Mouse (Mus musculus): ENCODE results near the gene Dalrd3. TPM values are rescaled to one million over a fixed set of nuclear protein-coding genes. Genes with fewer than 3 reads are reported as not detected.

Dalrd3 gene
- 10 to 100 TPM; 33.7 to 38.3 TPM for total RNA-seq (2023)

DNA sequence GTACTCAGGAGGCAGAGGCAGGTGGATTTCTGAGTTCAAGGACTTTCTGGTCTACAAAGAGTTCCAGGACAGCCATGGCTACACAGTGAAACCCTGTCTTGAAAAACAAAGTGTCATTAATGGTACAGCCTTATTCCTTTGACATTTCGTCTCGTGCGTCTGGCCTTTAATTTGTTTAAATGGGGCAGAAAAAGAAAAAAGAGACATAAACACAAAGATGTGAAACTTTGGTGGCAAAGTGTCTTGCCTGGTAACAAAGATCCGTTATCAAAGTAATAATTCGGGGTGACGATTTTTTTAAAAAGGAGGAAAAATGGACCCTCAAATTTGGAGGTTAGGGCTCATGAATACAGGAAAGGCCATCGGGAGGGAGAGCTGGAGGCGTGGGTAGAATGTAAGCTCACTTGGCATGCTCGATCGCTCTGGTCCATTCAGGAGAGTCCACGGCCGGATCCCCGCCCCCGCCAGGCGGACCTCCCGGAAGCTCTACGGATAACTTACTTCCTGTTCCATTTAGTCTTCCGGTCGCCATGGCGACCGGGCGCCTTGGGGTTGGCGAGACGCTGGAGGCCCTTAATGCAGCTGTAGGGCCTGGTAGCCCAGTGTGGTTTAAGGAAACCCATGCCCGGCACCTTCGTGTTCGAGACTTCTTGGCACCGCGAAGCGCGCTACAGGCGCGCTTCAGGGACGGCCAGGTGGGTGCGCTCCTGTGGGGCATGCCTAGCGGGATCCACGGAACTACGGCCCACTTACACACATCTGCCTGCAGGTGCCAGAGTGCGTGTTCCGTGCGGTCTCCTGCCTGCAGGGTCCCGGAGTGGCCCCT is at the start of gene Dalrd3:
Gene Dalrd3, plus strand, starts transcription at position 506 of the 826 bp plus-strand sequence.

DNA sequence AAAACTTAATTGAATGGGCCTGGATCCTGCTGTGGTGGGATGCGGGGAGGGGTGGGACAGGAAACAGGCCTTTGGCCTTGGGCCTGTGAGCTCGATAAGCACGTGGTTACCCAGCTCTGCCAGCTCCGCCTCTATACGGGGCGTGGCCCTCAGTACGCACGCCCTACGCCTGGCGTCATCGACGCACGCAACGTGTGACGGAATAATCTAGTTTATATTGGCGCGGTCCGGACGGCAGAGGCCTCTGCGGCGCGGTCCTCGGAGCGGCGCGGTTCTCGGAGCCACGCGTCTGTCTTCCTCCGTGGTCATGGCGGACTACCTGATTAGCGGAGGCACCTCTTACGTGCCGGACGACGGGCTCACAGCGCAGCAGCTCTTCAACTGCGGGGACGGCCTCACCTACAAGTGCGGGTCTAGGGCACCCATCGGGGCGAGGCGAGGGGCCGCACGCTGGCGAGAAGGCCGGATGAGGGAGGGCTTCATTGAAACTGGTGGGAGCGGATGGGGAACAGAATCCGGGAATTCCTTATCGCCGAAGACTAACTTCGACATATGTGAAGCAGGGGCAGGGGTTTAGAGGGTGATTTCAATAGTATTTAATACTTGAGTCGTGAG is 9.4 kb upstream of the Dalrd3 start, which contains the start of gene Impdh2:
Gene Impdh2, plus strand, starts transcription at position 60 of the 615 bp plus-strand sequence.

DNA sequence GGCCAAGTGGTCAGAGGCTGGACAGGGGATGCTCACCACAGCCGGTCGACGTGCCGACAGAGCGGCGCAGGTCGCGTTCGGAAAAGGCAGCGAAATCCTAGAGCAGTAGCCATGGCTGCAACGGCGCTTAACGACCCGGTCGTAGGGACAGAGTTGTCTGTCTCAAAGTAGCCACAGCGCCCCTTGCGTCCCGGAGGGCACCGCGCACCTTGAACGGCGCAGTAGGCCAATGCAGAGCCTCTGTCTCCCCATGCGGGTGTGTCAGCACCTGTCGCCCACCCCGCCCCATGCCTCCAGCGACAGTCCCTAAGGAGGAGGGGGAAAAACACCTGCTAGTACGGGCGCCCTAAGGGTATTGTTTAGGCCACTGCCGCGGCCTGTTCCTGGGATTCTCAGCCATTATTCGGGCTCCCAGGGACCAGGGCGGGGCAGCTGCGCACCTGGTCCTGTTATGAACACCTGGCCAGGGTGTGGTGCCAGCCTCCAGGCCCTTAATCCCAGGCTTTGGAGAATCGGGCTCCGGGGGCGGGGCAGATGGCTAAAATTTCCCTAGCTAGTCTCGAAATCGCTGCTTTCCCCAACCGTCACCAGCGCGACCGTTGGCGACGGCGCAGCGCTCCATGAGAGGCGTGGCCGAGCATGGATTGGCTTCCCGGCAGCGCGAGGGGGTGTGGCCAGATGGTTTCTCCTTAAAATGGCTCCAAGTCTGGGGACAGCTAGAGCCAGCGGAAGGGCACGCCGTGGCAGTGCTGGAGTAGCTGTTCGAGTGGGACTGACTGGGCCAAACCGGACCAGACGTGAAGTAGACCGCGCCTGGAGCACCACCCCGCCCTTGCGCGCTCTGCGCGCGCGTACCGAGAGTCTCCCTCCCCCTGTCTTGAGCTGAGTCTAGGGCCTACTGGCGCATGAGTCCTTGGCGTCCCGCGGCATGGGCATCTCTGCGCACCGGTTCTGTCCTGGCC is 2.6 kb upstream of the Dalrd3 start, which contains the start of gene Ndufaf3:
Gene Ndufaf3, minus strand, starts transcription at position 620 of the 962 bp plus-strand sequence.

DNA sequence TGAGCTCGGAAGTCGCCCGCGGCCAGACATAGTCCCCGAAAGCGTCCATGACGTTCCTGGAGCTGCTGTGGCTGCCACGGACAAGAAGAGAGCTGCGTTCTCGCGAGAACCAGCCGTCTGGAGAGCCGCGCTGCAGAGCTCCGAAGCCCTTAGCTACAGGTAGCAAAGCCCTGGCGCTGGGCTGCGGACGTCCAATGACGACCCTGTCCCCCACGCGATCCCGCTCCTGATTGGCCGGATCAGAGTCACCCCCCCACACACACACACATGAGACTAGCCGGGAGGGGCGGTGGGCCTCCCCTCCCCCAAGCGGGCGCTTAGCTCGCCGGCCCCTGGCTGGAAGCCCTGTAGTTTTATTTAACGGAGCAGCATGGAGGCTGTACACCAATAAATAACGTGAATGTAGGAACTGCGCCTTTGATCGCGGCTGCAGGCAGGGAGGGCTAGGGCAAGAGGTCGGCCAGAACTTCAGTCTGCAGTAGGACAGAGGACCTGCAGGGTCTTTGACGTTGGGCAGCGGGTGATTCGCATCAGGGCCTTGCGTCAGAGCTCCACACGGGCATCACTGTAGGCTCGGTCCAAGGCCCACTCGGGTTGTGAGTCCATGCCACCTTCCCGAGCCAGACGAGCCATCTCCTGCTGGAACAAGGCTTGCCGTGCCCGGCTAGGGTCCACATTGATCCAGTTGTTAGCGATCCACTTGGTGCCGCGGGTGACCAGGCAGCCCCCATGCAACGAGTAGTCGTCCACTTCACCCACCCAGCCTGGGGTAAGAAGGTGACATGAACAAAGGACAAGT is 9.1 kb downstream of the Dalrd3 start, which contains the start of gene Wdr6:
Gene Wdr6, minus strand, starts transcription at position 195 of the 799 bp plus-strand sequence.

DNA sequence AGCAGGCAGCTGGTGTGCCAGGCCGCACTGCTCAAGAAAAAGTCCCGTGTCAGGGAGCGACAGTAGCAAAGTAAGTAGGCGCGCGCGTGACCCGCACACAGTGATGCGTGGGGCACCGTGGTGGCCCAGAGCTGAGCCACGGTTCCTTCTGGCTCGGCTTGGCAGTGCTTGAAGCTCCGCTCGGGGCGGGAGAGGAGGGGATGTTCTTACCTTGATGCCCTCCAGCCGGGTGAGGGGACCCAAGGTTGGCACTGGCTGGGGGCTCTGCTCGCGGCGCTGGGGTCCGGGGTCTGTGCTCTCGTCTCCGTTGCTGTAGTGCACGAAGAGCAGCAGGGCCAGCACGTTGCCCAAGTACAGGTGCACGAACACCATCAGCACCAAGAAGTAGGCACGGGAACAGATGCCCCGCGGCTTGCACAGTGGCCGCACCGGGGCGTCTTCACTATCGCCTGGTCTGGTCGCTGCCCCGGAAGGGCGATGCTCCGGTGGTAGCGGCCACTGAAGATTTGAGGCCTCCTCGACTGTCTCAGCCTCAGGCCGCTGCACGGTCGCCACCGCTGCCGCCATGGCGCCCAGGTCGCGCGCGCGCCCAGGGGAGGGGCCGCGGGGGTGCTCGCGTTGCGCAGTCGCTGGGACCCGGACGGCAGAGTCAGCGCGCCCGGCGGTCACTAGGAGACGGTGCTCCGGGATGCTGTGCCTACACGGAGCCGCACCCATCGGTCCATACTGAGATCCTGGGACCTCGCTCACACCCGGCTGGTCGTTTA is 27.5 kb downstream of the Dalrd3 start, which contains the start of gene P4htm:
Gene P4htm, minus strand, starts transcription at position 670 of the 767 bp plus-strand sequence.

Other genes with a start within 250 kb of the Dalrd3 start
- 1,000 to 10,000 TPM; 2,015 to 2,084 TPM for gene Gpx1, start 231.0 kb upstream of the Dalrd3 start, total RNA-seq (2023)
- gene Usp4, start 222.0 kb upstream of the Dalrd3 start, total RNA-seq (2023): 100 to 1,000 TPM; 145 to 165 TPM
- 1 to 10 TPM; 2.8 to 3.7 TPM for gene 1700102P08Rik, start 177.1 kb upstream of the Dalrd3 start, total RNA-seq (2023)
- gene Ccdc36, start 141.4 kb upstream of the Dalrd3 start, total RNA-seq (2023): not detected
- gene BC048562, start 133.4 kb upstream of the Dalrd3 start, total RNA-seq (2023): not detected
- gene Ccdc71, start 109.4 kb upstream of the Dalrd3 start, total RNA-seq (2023): 10 to 100 TPM; 16.6 to 24.8 TPM
- gene Klhdc8b, start 108.3 kb upstream of the Dalrd3 start, total RNA-seq (2023): 1 to 10 TPM; 1.7 to 1.8 TPM
- under 1 TPM; 0.36 to 1.00 TPM for gene Lamb2, start 90.2 kb upstream of the Dalrd3 start, total RNA-seq (2023)
- gene Usp19, start 79.3 kb upstream of the Dalrd3 start, total RNA-seq (2023): 100 to 1,000 TPM; 176 to 197 TPM
- 100 to 1,000 TPM; 145 to 176 TPM for gene Qars, start 62.2 kb upstream of the Dalrd3 start, total RNA-seq (2023)
- 100 to 1,000 TPM; 142 to 149 TPM for gene Qrich1, start 53.1 kb upstream of the Dalrd3 start, total RNA-seq (2023)
- gene Impdh2, start 9.6 kb upstream of the Dalrd3 start, total RNA-seq (2023): 10 to 100 TPM; 93.4 to 98.0 TPM
- gene Ndufaf3, start 2.5 kb upstream of the Dalrd3 start, total RNA-seq (2023): 10 to 100 TPM; 26.0 to 30.1 TPM
- 1 to 10 TPM; 3.8 to 4.3 TPM for gene Wdr6, start 8.9 kb downstream of the Dalrd3 start, total RNA-seq (2023)
- gene P4htm, start 27.8 kb downstream of the Dalrd3 start, total RNA-seq (2023): under 1 TPM in 1 of 2 experiments, not detected in 1; 0.67 TPM
- 100 to 1,000 TPM; 119 to 166 TPM for gene Arih2, start 79.5 kb downstream of the Dalrd3 start, total RNA-seq (2023)
- 10 to 100 TPM; 28.1 to 30.7 TPM for gene Slc25a20, start 92.2 kb downstream of the Dalrd3 start, total RNA-seq (2023)
- 10 to 100 TPM; 21.8 to 27.1 TPM for gene Prkar2a, start 119.4 kb downstream of the Dalrd3 start, total RNA-seq (2023)
- gene Ip6k2, start 213.9 kb downstream of the Dalrd3 start, total RNA-seq (2023): 10 to 100 TPM; 28.4 to 30.1 TPM
- 10 to 100 TPM; 17.4 to 19.2 TPM for gene Nckipsd, start 238.5 kb downstream of the Dalrd3 start, total RNA-seq (2023)

Measured in monocyte, adult 59 days (primary cell).